29 mouse cellular contexts compared by ENCODE assay signal in the genomic region with DNA sequence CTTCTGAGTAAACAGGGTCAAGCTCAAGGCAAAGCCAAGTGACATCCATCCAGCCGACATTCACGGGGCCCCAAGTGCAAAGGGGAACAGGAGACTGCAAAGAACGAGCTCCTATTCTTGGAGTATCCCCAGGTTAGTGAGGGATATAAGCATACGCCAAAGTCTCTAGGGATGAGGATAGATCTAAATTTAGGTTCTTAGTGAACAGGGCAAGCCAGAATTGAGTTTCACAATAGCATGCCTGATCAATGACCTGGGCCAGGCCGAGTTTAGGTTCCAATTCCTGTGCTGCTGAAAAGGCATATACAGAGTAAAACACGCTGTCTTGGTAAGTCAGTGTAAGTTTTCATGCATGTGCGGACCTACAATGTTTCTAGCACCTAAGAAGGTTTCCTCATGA. TPM values are rescaled to one million over a fixed set of nuclear protein-coding genes. Genes with fewer than 3 reads are reported as not detected.
DNase-seq lines count a peak whose midpoint lies in the region; ATAC-seq and TF ChIP-seq lines count a peak whose summit lies in the region.
"Had no signal": no experiment of that assay in that cellular context is flagged by ENCODE, and none has a peak within 500 bp of the region (broad histone marks: within the 10 kb centered on the region; RNA-seq: fewer than 3 reads in every experiment).

No protein-coding gene starts in this region.

- H3K9me3 ChIP-seq in intestine, embryonic 16.5 days (ENCODE audit: control insufficient read depth, low read length), result no peaks in the 10 kb centered on the region
- H3K9me3 ChIP-seq in intestine, postnatal 0 days (ENCODE audit: control insufficient read depth), result no peaks in the 10 kb centered on the region
- no peaks in the 10 kb centered on the region for H3K9me3 ChIP-seq in heart, embryonic 13.5 days
- H3K9me3 ChIP-seq in heart, postnatal 0 days (replicated peaks; ENCODE audit: control insufficient read depth, low read length), result no peaks in the 10 kb centered on the region
- H3K9me3 ChIP-seq: forebrain, embryonic 13.5 days; liver, embryonic 15.5 days; lung, embryonic 15.5 days; midbrain, embryonic 12.5 days; neural tube, embryonic 12.5 days had no signal

- H3K4me3 ChIP-seq in intestine, embryonic 16.5 days (ENCODE audit: low read length), result no peak overlapping the region
- no peak overlapping the region for H3K4me3 ChIP-seq in intestine, postnatal 0 days (ENCODE audit: low read depth, low read length)
- H3K4me3 ChIP-seq in heart, embryonic 13.5 days, result no peak overlapping the region
- no peak overlapping the region for H3K4me3 ChIP-seq in heart, postnatal 0 days (ENCODE audit: low read depth, low read length)
- H3K4me3 ChIP-seq in cerebellum, adult 2 months (replicated peaks; ENCODE audit: insufficient read depth, low read depth, low read length), result no peak overlapping the region
- H3K4me3 ChIP-seq: forebrain, embryonic 13.5 days; liver, embryonic 15.5 days; lung, embryonic 15.5 days; megakaryocyte, embryonic 14.5 days; midbrain, embryonic 12.5 days; myocyte; neural tube, embryonic 12.5 days had no signal

- DNase-seq in heart, adult 8-10 months (ENCODE audit: low spot score), result peak; percentile 19
- no peak for DNase-seq in heart, postnatal 4 days
- no peak for DNase-seq in heart, postnatal 0 days (ENCODE audit: low spot score)
- no peak for DNase-seq in cerebellum, adult 2 months
- DNase-seq: adrenal gland, adult 2 months; B cell, adult 2 months; cerebellum, adult 8-10 months; cerebellum, postnatal 36 days; gastrocnemius, postnatal 36 days; kidney, adult 8-10 months; kidney, postnatal 4 days; layer of hippocampus, postnatal 36 days; left cerebral cortex, postnatal 4 days; right cerebral cortex, adult 18-20 months; thymus, adult 2 months; thymus, postnatal 36 days had no signal

- no peak for TF ChIP-seq CTCF in intestine, postnatal 0 days (IDR thresholded peaks at IDR 0.05; ENCODE audit: low read depth)
- TF ChIP-seq CTCF in heart, postnatal 0 days (IDR thresholded peaks at IDR 0.05; ENCODE audit: low read depth), result no peak
- no peak for TF ChIP-seq CTCF in cerebellum, adult 2 months (IDR thresholded peaks at IDR 0.05; ENCODE audit: borderline replicate concordance, insufficient read depth, low read depth, low read length)

- ATAC-seq in intestine, embryonic 16.5 days, result no peak
- ATAC-seq in intestine, postnatal 0 days, result no peak
- no peak for ATAC-seq in heart, embryonic 13.5 days (ENCODE audit: extremely low read depth, insufficient number of reproducible peaks, low FRiP score, low TSS enrichment)
- ATAC-seq in heart, postnatal 0 days (ENCODE audit: insufficient read depth, low read depth), result peak; percentile 53; the same call in 1 of the 2 replicates
- ATAC-seq: activated CD4-positive, CD25-positive, alpha-beta regulatory T cell, adult 4 months; forebrain, embryonic 13.5 days had no signal

- no peak for TF ChIP-seq POLR2A in cerebellum, adult 2 months (IDR thresholded peaks at IDR 0.05; ENCODE audit: borderline replicate concordance, insufficient read depth, low read length)

- no peaks in the 10 kb centered on the region for H3K27me3 ChIP-seq in intestine, embryonic 16.5 days (replicated peaks; ENCODE audit: control insufficient read depth, insufficient read depth, low read length)
- H3K27me3 ChIP-seq in intestine, postnatal 0 days (replicated peaks; ENCODE audit: control insufficient read depth, insufficient read depth, low read length), result no peaks in the 10 kb centered on the region
- no peaks in the 10 kb centered on the region for H3K27me3 ChIP-seq in heart, embryonic 13.5 days (replicated peaks)
- no peaks in the 10 kb centered on the region for H3K27me3 ChIP-seq in heart, postnatal 0 days (ENCODE audit: control insufficient read depth, insufficient read depth, low read length)
- no peaks in the 10 kb centered on the region for H3K27me3 ChIP-seq in cerebellum, adult 2 months (ENCODE audit: control insufficient read depth, insufficient read depth, low read length)
- H3K27me3 ChIP-seq: forebrain, embryonic 13.5 days; liver, embryonic 15.5 days; lung, embryonic 15.5 days; megakaryocyte, embryonic 14.5 days; midbrain, embryonic 12.5 days; neural tube, embryonic 12.5 days had no signal

- H3K36me3 ChIP-seq in intestine, embryonic 16.5 days (ENCODE audit: control insufficient read depth, insufficient read depth, low read length), result peaks cover 3% of the 10 kb centered on the region
- H3K36me3 ChIP-seq in intestine, postnatal 0 days (ENCODE audit: control insufficient read depth, insufficient read depth), result peaks cover 18% of the 10 kb centered on the region
- peaks cover 51% of the 10 kb centered on the region for H3K36me3 ChIP-seq in heart, embryonic 13.5 days
- peaks cover 31% of the 10 kb centered on the region for H3K36me3 ChIP-seq in heart, postnatal 0 days (replicated peaks; ENCODE audit: control insufficient read depth, insufficient read depth, low read length)

- TF ChIP-seq EP300 in heart, postnatal 0 days (IDR thresholded peaks at IDR 0.05; ENCODE audit: low read depth), result no peak

- H3K9ac ChIP-seq in intestine, embryonic 16.5 days (ENCODE audit: low read depth, low read length), result 0 out of 2 replicates have a peak overlapping the region, but pooled peaks have one; percentile 2
- no peak overlapping the region for H3K9ac ChIP-seq in intestine, postnatal 0 days (ENCODE audit: low read depth, low read length)
- H3K9ac ChIP-seq in heart, embryonic 13.5 days, result 0 out of 2 replicates have a peak overlapping the region, but pooled peaks have one; percentile 28
- H3K9ac ChIP-seq in heart, postnatal 0 days (replicated peaks; ENCODE audit: low read depth, low read length), result no peak overlapping the region
- H3K9ac ChIP-seq: forebrain, embryonic 13.5 days; hindbrain, embryonic 14.5 days; liver, embryonic 15.5 days; lung, embryonic 15.5 days; midbrain, embryonic 12.5 days; neural tube, embryonic 12.5 days had no signal

- no peak overlapping the region for H3K27ac ChIP-seq in intestine, embryonic 16.5 days (ENCODE audit: low read length)
- no peak overlapping the region for H3K27ac ChIP-seq in intestine, postnatal 0 days (ENCODE audit: low read depth, low read length)
- peak overlapping the region; percentile 24 for H3K27ac ChIP-seq in heart, embryonic 13.5 days (replicated peaks)
- peak overlapping the region; percentile 15; the same call in 1 of the 2 replicates for H3K27ac ChIP-seq in heart, postnatal 0 days (ENCODE audit: low read depth)
- H3K27ac ChIP-seq in cerebellum, adult 2 months (ENCODE audit: insufficient read depth, low read length), result no peak overlapping the region
- H3K27ac ChIP-seq: forebrain, embryonic 13.5 days; hindbrain, embryonic 14.5 days; kidney, postnatal 0 days; liver, embryonic 15.5 days; lung, embryonic 15.5 days; midbrain, embryonic 12.5 days; neural tube, embryonic 12.5 days had no signal

- no peaks in the 10 kb centered on the region for H3K4me1 ChIP-seq in intestine, embryonic 16.5 days (ENCODE audit: control insufficient read depth, insufficient read depth, low read length)
- peaks cover 4% of the 10 kb centered on the region; the same call in 1 of the 2 replicates for H3K4me1 ChIP-seq in intestine, postnatal 0 days (replicated peaks; ENCODE audit: control insufficient read depth, insufficient read depth, low read length)
- peaks cover 27% of the 10 kb centered on the region for H3K4me1 ChIP-seq in heart, embryonic 13.5 days
- peaks cover 10% of the 10 kb centered on the region; the same call in 1 of the 2 replicates for H3K4me1 ChIP-seq in heart, postnatal 0 days (ENCODE audit: control insufficient read depth, insufficient read depth)
- no peaks in the 10 kb centered on the region for H3K4me1 ChIP-seq in cerebellum, adult 2 months (ENCODE audit: control insufficient read depth, insufficient read depth, low read length)
- H3K4me1 ChIP-seq: forebrain, embryonic 13.5 days; midbrain, embryonic 12.5 days; neural tube, embryonic 12.5 days had no signal

- 78% methylated on average over 7 of the region's 7 CpGs for WGBS in intestine, embryonic 16.5 days
- 81% methylated on average over 7 of the region's 7 CpGs for WGBS in intestine, postnatal 0 days
- WGBS in heart, embryonic 13.5 days, result 66% methylated on average over 7 of the region's 7 CpGs
- WGBS in heart, postnatal 0 days, result 49% methylated on average over 7 of the region's 7 CpGs
- 90% methylated on average over 7 of the region's 7 CpGs for WGBS in cerebellum, adult 2 months

- no peak overlapping the region for H3K4me2 ChIP-seq in intestine, embryonic 16.5 days (ENCODE audit: low read depth, low read length)
- no peak overlapping the region for H3K4me2 ChIP-seq in intestine, postnatal 0 days (replicated peaks; ENCODE audit: low read depth)
- H3K4me2 ChIP-seq in heart, embryonic 13.5 days, result peak overlapping the region; percentile 7; the same call in 1 of the 2 replicates
- H3K4me2 ChIP-seq in heart, postnatal 0 days (ENCODE audit: low read depth, low read length), result no peak overlapping the region
- H3K4me2 ChIP-seq: forebrain, embryonic 13.5 days; hindbrain, embryonic 14.5 days; liver, embryonic 15.5 days; lung, embryonic 15.5 days; midbrain, embryonic 12.5 days; neural tube, embryonic 12.5 days had no signal

RNA-seq across cellular contexts. Expression of gene Tti1, which starts 18.9 kb away (rescaled TPM):
- total RNA-seq in heart, adult 8-10 months (2022), result 10 to 100 TPM; 22.4 to 35.4 (median 29.9) TPM
- 10 to 100 TPM; 25.2 to 27.4 TPM for total RNA-seq in heart, postnatal 4 days (2021)
- 18.4 and 20.2 TPM in 2 replicates for polyA plus RNA-seq in intestine, embryonic 16.5 days (2015; fragmentation: Nextera tagmentation; extraction: Ambion mirVana)
- polyA plus RNA-seq in intestine, postnatal 0 days (2015; fragmentation: Nextera tagmentation; extraction: Ambion mirVana), result 5.1 and 5.4 TPM in 2 replicates
- 22.1 and 24.5 TPM in 2 replicates for polyA plus RNA-seq in heart, embryonic 13.5 days (2015; fragmentation: Nextera tagmentation; extraction: Ambion mirVana)
- total RNA-seq in heart, postnatal 0 days (2014; rRNA removed; ENCODE audit: low replicate concordance), result 13.3 and 23.2 TPM in 2 replicates
- 12.5 and 13.2 TPM in 2 replicates for polyA plus RNA-seq in heart, postnatal 0 days (2015; fragmentation: Nextera tagmentation; extraction: Ambion mirVana)
- polyA plus RNA-seq in cerebellum, adult 2 months (2012; rRNA removed), result 19.9 and 21.4 TPM in 2 replicates

RNA-seq across cellular contexts. Expression of gene Rprd1b, which starts 18.9 kb away (rescaled TPM):
- total RNA-seq in heart, adult 8-10 months (2022), result 10 to 100 TPM; 25.3 to 30.1 (median 28.6) TPM
- total RNA-seq in heart, postnatal 4 days (2021), result 10 to 100 TPM; 29.0 to 36.3 TPM
- polyA plus RNA-seq in intestine, embryonic 16.5 days (2015; fragmentation: Nextera tagmentation; extraction: Ambion mirVana), result 33.0 and 34.2 TPM in 2 replicates
- 17.1 and 19.8 TPM in 2 replicates for polyA plus RNA-seq in intestine, postnatal 0 days (2015; fragmentation: Nextera tagmentation; extraction: Ambion mirVana)
- polyA plus RNA-seq in heart, embryonic 13.5 days (2015; fragmentation: Nextera tagmentation; extraction: Ambion mirVana), result 26.7 and 27.4 TPM in 2 replicates
- 13.5 and 14.9 TPM in 2 replicates for total RNA-seq in heart, postnatal 0 days (2014; rRNA removed; ENCODE audit: low replicate concordance)
- 19.4 and 24.5 TPM in 2 replicates for polyA plus RNA-seq in heart, postnatal 0 days (2015; fragmentation: Nextera tagmentation; extraction: Ambion mirVana)
- 22.4 and 22.7 TPM in 2 replicates for polyA plus RNA-seq in cerebellum, adult 2 months (2012; rRNA removed)

Comparison
In these comparisons a context has a peak if more than half of its experiments do, and no peak if none do; other contexts are left out.
1. H3K9ac ChIP-seq: peak in intestine, embryonic 16.5 days (single experiment) and heart, embryonic 13.5 days (single experiment); none in intestine, postnatal 0 days (single experiment) and heart, postnatal 0 days (single experiment).
2. H3K27ac ChIP-seq: peak in heart, embryonic 13.5 days (single experiment) and heart, postnatal 0 days (single experiment); none in intestine, embryonic 16.5 days (single experiment), intestine, postnatal 0 days (single experiment) and cerebellum, adult 2 months (single experiment).